10 mouse cellular contexts compared by ENCODE assay signal in genomic region chr13:55473076-55473831, GRCm38 (mm10). TPM values are rescaled to one million over a fixed set of nuclear protein-coding genes. Genes with fewer than 3 reads are reported as not detected.
DNase-seq lines count a peak whose midpoint lies in the region; ATAC-seq and TF ChIP-seq lines count a peak whose summit lies in the region.
"Had no signal": no experiment of that assay in that cellular context is flagged by ENCODE, and none has a peak within 500 bp of the region (broad histone marks: within the 10 kb centered on the region; RNA-seq: fewer than 3 reads in every experiment).

No protein-coding gene starts in this region.

- no peaks in the 10 kb centered on the region for H3K36me3 ChIP-seq in spleen, adult 2 months (ENCODE audit: control insufficient read depth, insufficient read depth, low read length)
- H3K36me3 ChIP-seq in hindbrain, postnatal 0 days (ENCODE audit: insufficient read depth, low read length): peaks cover 21% of the 10 kb centered on the region

- no peak overlapping the region for H3K27ac ChIP-seq in spleen, adult 2 months (ENCODE audit: insufficient read depth, low read length)
- peak overlapping the region; percentile 89 for H3K27ac ChIP-seq in hindbrain, postnatal 0 days

- H3K4me2 ChIP-seq in hindbrain, postnatal 0 days (ENCODE audit: low read depth, low read length): peak overlapping the region; percentile 99

- no peaks in the 10 kb centered on the region; the same call in 1 of the 2 replicates for H3K27me3 ChIP-seq in spleen, adult 2 months (ENCODE audit: control insufficient read depth, insufficient read depth, low read length)
- H3K27me3 ChIP-seq in hindbrain, postnatal 0 days (ENCODE audit: insufficient read depth, low read length): no peaks in the 10 kb centered on the region

- H3K9ac ChIP-seq in hindbrain, postnatal 0 days (replicated peaks; ENCODE audit: low read length): peak overlapping the region; percentile 75

- no peak for ATAC-seq in hindbrain, postnatal 0 days

- TF ChIP-seq POLR2A in spleen, adult 2 months (IDR thresholded peaks at IDR 0.05; ENCODE audit: low read depth, low read length): no peak

- WGBS in spleen, adult 2 months: 30% methylated on average over 18 of the region's 18 CpGs
- 20% methylated on average over 18 of the region's 18 CpGs for WGBS in hindbrain, postnatal 0 days

- TF ChIP-seq CTCF in spleen, adult 2 months (IDR thresholded peaks at IDR 0.05; ENCODE audit: extremely low read depth, insufficient read depth, insufficient read length, insufficient replicate concordance): no peak
- TF ChIP-seq CTCF in hindbrain, postnatal 0 days (IDR thresholded peaks at IDR 0.05; ENCODE audit: low read depth): peak; percentile 34; the same call in 1 of the 2 replicates

- no peaks in the 10 kb centered on the region for H3K9me3 ChIP-seq in hindbrain, postnatal 0 days (ENCODE audit: low read length)

- peaks cover 26% of the 10 kb centered on the region for H3K4me1 ChIP-seq in spleen, adult 2 months (ENCODE audit: control insufficient read depth, insufficient read depth, insufficient read length)
- peaks cover 26% of the 10 kb centered on the region for H3K4me1 ChIP-seq in hindbrain, postnatal 0 days (ENCODE audit: insufficient read depth, low read length)

- peak; percentile 25 for DNase-seq in adrenal gland, postnatal 10 days
- DNase-seq in adrenal gland, adult 18-20 months (ENCODE audit: low spot score in 2 of 2): no peak
- peak in 1 of 2 experiments; percentile 44 for DNase-seq in spleen, adult 2 months (ENCODE audit: low read depth in 1 of 2, low spot score in 2 of 2)
- DNase-seq in spleen, postnatal 4 days (ENCODE audit: low spot score in 2 of 2): no peak
- peak; percentile 51 for DNase-seq in hindbrain, postnatal 0 days (ENCODE audit: low spot score)
- peak; percentile 63 for DNase-seq in naive thymus-derived CD4-positive, alpha-beta T cell, adult 2 months (ENCODE audit: low read depth)
- DNase-seq in adrenal gland, postnatal 36 days: no peak
- DNase-seq in frontal cortex, postnatal 10 days (ENCODE audit: low spot score in 2 of 2): no peak

- H3K4me3 ChIP-seq in spleen, adult 2 months (ENCODE audit: extremely low read depth, insufficient read depth, insufficient read length): peak overlapping the region; percentile 63; the same call in 1 of the 2 replicates
- H3K4me3 ChIP-seq in hindbrain, postnatal 0 days (ENCODE audit: low read length): peak overlapping the region; percentile 53

RNA-seq across cellular contexts. Expression of gene Prr7, which starts 9.2 kb away (rescaled TPM):
- total RNA-seq in adrenal gland, postnatal 10 days (2021): 1 to 10 TPM; 3.7 to 4.2 TPM
- 1 to 10 TPM; 1.9 to 2.2 TPM for total RNA-seq in adrenal gland, adult 18-20 months (2021)
- 16.2 and 33.9 TPM in 2 replicates for polyA plus RNA-seq in spleen, adult 2 months (2012; rRNA removed)
- 106 and 119 TPM in 2 replicates for total RNA-seq in hindbrain, postnatal 0 days (2014; rRNA removed)
- 4.6 and 4.9 TPM in 2 replicates for polyA plus RNA-seq in hindbrain, postnatal 0 days (2015; fragmentation: Nextera tagmentation; extraction: Ambion mirVana)
- 1 to 10 TPM; 1.9 to 3.3 TPM for total RNA-seq in adrenal gland, postnatal 36 days (2021)

RNA-seq across cellular contexts. Expression of gene Dbn1, which starts 14.7 kb away (rescaled TPM):
- 10 to 100 TPM; 32.1 to 41.6 TPM for total RNA-seq in adrenal gland, postnatal 10 days (2021)
- total RNA-seq in adrenal gland, adult 18-20 months (2021): 10 to 100 TPM; 11.1 to 16.2 TPM
- 12.8 and 14.2 TPM in 2 replicates for polyA plus RNA-seq in spleen, adult 2 months (2012; rRNA removed)
- 442 and 446 TPM in 2 replicates for total RNA-seq in hindbrain, postnatal 0 days (2014; rRNA removed)
- polyA plus RNA-seq in hindbrain, postnatal 0 days (2015; fragmentation: Nextera tagmentation; extraction: Ambion mirVana): 369 and 371 TPM in 2 replicates
- total RNA-seq in adrenal gland, postnatal 36 days (2021): 10 to 100 TPM; 16.0 to 18.0 TPM

RNA-seq across cellular contexts. Expression of gene Grk6, which starts 28.4 kb away (rescaled TPM):
- total RNA-seq in adrenal gland, postnatal 10 days (2021): 10 to 100 TPM; 40.2 to 47.0 TPM
- 10 to 100 TPM; 27.1 to 33.1 TPM for total RNA-seq in adrenal gland, adult 18-20 months (2021)
- 189 and 229 TPM in 2 replicates for polyA plus RNA-seq in spleen, adult 2 months (2012; rRNA removed)
- total RNA-seq in hindbrain, postnatal 0 days (2014; rRNA removed): 72.2 and 72.6 TPM in 2 replicates
- polyA plus RNA-seq in hindbrain, postnatal 0 days (2015; fragmentation: Nextera tagmentation; extraction: Ambion mirVana): 34.7 and 35.5 TPM in 2 replicates
- total RNA-seq in adrenal gland, postnatal 36 days (2021): 10 to 100 TPM; 34.5 to 49.4 TPM

RNA-seq across cellular contexts. Expression of gene Pdlim7, which starts 40.2 kb away (rescaled TPM):
- total RNA-seq in adrenal gland, postnatal 10 days (2021): 10 to 100 TPM; 31.6 to 39.4 TPM
- 10 to 100 TPM; 11.6 to 26.8 TPM for total RNA-seq in adrenal gland, adult 18-20 months (2021)
- 38.3 and 46.2 TPM in 2 replicates for polyA plus RNA-seq in spleen, adult 2 months (2012; rRNA removed)
- total RNA-seq in hindbrain, postnatal 0 days (2014; rRNA removed): 43.4 and 49.9 TPM in 2 replicates
- polyA plus RNA-seq in hindbrain, postnatal 0 days (2015; fragmentation: Nextera tagmentation; extraction: Ambion mirVana): 133 TPM in 2 replicates
- total RNA-seq in adrenal gland, postnatal 36 days (2021): 10 to 100 TPM; 15.2 to 23.9 TPM

RNA-seq across cellular contexts. Expression of gene F12, which starts 46.7 kb away (rescaled TPM):
- total RNA-seq in adrenal gland, postnatal 10 days (2021): 100 to 1,000 TPM in 1 of 2 experiments, 10 to 100 TPM in 1; 39.7 to 101 TPM
- not detected for total RNA-seq in adrenal gland, adult 18-20 months (2021)
- 0.64 and 1.6 TPM in 2 replicates for polyA plus RNA-seq in spleen, adult 2 months (2012; rRNA removed)
- total RNA-seq in hindbrain, postnatal 0 days (2014; rRNA removed): not detected in 2 replicates
- 0.26 and 0.48 TPM in 2 replicates for polyA plus RNA-seq in hindbrain, postnatal 0 days (2015; fragmentation: Nextera tagmentation; extraction: Ambion mirVana)
- under 1 TPM in 1 of 2 experiments, not detected in 1; 0.30 TPM for total RNA-seq in adrenal gland, postnatal 36 days (2021)
- total RNA-seq: heart, adult 18-20 months had no signal
- polyA plus RNA-seq: C2C12 had no signal

Comparison
In these comparisons a context has a peak if more than half of its experiments do, and no peak if none do; other contexts are left out.
1. DNase-seq: peak in adrenal gland, postnatal 10 days (single experiment), hindbrain, postnatal 0 days (single experiment) and naive thymus-derived CD4-positive, alpha-beta T cell, adult 2 months (single experiment); none in adrenal gland, adult 18-20 months (0 of 2), spleen, postnatal 4 days (0 of 2), adrenal gland, postnatal 36 days (0 of 2) and frontal cortex, postnatal 10 days (0 of 2).
2. RNA of gene Prr7, which starts 9.2 kb away (total RNA-seq): 106 to 119 TPM in hindbrain, postnatal 0 days; 3.7 to 4.2 TPM in adrenal gland, postnatal 10 days, 1.9 to 3.3 TPM in adrenal gland, postnatal 36 days and 1.9 to 2.2 TPM in adrenal gland, adult 18-20 months; every median in the first group is over 10 times any median in the second.
3. RNA of gene Dbn1, which starts 14.7 kb away (total RNA-seq): 442 to 446 TPM in hindbrain, postnatal 0 days; 32.1 to 41.6 TPM in adrenal gland, postnatal 10 days, 16.0 to 18.0 TPM in adrenal gland, postnatal 36 days and 11.1 to 16.2 TPM in adrenal gland, adult 18-20 months; every median in the first group is over 10 times any median in the second.